Mouse (Mus musculus) forebrain, embryonic 11.5 days (tissue): Measurements from ENCODE around the gene Cox10. TPM values are rescaled to one million over a fixed set of nuclear protein-coding genes. Genes with fewer than 3 reads are reported as not detected.

Experiments
- ATAC-seq: fragments of 200-750 bp; cut with Nextera tagmentation; replicated peaks from 2 replicates; pipeline ENCODE4 v1.8.0; 2017; ENCODE audit warnings: moderate TSS enrichment; ENCODE audit not compliant: low FRiP score
- DNase-seq: peaks from one replicate; pipeline ENCODE4 v3.0.0-alpha.2; 2017; ENCODE audit warnings: low spot score
- H3K27ac ChIP-seq: fragments of 300-500 bp; sonication (generic); 2 replicates; pipeline ENCODE4 v1.5.1; 2014; ENCODE audit warnings: low read depth, low read length
- H3K27me3 ChIP-seq: fragments of 300-500 bp; sonication (generic); 2 replicates; pipeline ENCODE4 v1.6.1; 2014; ENCODE audit warnings: mild to moderate bottlenecking, low read length, mixed read lengths; ENCODE audit not compliant: control insufficient read depth, insufficient read depth
- H3K36me3 ChIP-seq: fragments of 300-500 bp; sonication (generic); 2 replicates; pipeline ENCODE4 v1.6.1; 2014; ENCODE audit warnings: mild to moderate bottlenecking, low read length, moderate library complexity, mixed read lengths; ENCODE audit not compliant: control insufficient read depth, insufficient read depth
- H3K4me1 ChIP-seq: fragments of 300-500 bp; sonication (generic); replicated peaks from 2 replicates; pipeline ENCODE4 v1.6.1; 2014; ENCODE audit warnings: low read length, mixed read lengths; ENCODE audit not compliant: control insufficient read depth, insufficient read depth
- H3K4me2 ChIP-seq: fragments of 300-500 bp; sonication (generic); 2 replicates; pipeline ENCODE4 v1.6.1; 2014; ENCODE audit warnings: low read depth, mild to moderate bottlenecking, low read length, moderate library complexity, mixed read lengths; ENCODE audit not compliant: severe bottlenecking
- H3K4me3 ChIP-seq: fragments of 300-500 bp; sonication (generic); 2 replicates; pipeline ENCODE4 v1.5.1; 2014; ENCODE audit warnings: low read depth, low read length
- H3K9ac ChIP-seq: fragments of 300-500 bp; sonication (generic); 2 replicates; pipeline ENCODE4 v1.6.1; 2014; ENCODE audit warnings: low read length
- H3K9me3 ChIP-seq: fragments of 300-500 bp; sonication (generic); 2 replicates; pipeline ENCODE4 v1.6.1; 2016; ENCODE audit warnings: low read length, mixed read lengths; ENCODE audit not compliant: control insufficient read depth
- WGBS: fragments of 180-500 bp; shearing (Covaris S2); extraction: QIAGEN DNeasy Blood & Tissue Kit; methylation state at CpG from one replicate; pipeline ENCODE4 v1.1.7; 2014; 5-methylcytosine and 5-hydroxymethylcytosine counted together
- polyA plus RNA-seq: library from polyadenylated mRNA; unstranded; fragments of >200 nt; fragmentation: Nextera tagmentation; extraction: Ambion mirVana; gene quantifications from 2 replicates; pipeline ENCODE4 v1.2.1, GENCODE M21; 2014

Gene Cox10
- polyA plus RNA-seq, 1 experiment from 2014 or later = 27.9 TPM

DNA sequence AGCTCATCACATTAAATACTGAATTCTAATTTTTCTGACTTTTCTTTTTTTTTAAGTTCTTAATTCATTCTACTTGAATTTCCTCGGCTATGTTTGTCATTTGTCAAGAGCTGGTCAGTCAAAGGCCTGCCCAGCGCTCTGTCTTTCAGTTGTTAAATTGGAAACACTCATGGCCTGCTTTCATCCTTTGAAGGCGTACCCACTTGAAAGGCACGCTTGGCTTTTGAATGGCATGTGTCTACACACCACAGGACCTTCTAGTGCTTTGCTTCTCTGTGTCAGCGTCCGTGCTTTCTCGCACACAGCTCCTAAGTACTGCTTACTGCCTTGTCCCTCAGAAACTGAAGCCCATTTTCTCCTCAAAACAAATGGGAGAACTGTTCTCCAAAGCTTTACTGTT, 38.0 kb downstream of the Cox10 start:
- no peak overlapping the region for H3K4me2 ChIP-seq
- no peak overlapping the region for H3K27ac ChIP-seq
- ATAC-seq (no peak), DNase-seq (no peak)
- no peak overlapping the region for H3K4me3 ChIP-seq
- H3K9me3 ChIP-seq = no peaks in the 10 kb centered on the region
- H3K36me3 ChIP-seq = no peaks in the 10 kb centered on the region
- no peak overlapping the region for H3K9ac ChIP-seq
- peaks cover 3% of the 10 kb centered on the region; the same call in 1 of the 2 replicates for H3K4me1 ChIP-seq
- WGBS = 43% methylated on average over 7 of the region's 7 CpGs
- H3K27me3 ChIP-seq = no peaks in the 10 kb centered on the region

DNA sequence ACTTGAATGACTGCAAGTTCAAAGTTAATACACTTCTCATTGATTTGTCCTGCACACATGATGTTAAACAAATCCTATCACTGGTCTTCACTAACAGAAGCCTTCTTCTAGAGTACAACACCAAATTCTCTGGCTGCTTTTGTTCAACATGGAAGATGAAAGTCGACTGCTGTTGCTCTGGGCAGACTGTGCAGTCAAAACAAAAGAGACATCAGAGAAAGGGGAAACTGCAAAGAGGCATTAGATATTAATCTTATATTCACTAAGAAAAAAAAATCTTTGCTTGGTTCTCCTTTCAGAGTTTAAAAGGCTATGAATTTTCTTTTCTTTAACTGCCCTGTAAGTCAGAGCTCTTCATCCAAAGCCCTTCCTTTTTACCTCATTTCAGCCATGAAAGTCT, 39.7 kb downstream of the Cox10 start:
- 50% methylated on average over 1 of the region's 1 CpGs for WGBS
- no peak overlapping the region for H3K27ac ChIP-seq
- no peak overlapping the region for H3K4me2 ChIP-seq
- DNase-seq = no peak
- no peaks in the 10 kb centered on the region for H3K9me3 ChIP-seq
- no peaks in the 10 kb centered on the region for H3K36me3 ChIP-seq
- no peak for ATAC-seq
- no peak overlapping the region for H3K4me3 ChIP-seq
- H3K4me1 ChIP-seq = peaks cover 3% of the 10 kb centered on the region; the same call in 1 of the 2 replicates
- H3K9ac ChIP-seq = no peak overlapping the region
- no peaks in the 10 kb centered on the region for H3K27me3 ChIP-seq

DNA sequence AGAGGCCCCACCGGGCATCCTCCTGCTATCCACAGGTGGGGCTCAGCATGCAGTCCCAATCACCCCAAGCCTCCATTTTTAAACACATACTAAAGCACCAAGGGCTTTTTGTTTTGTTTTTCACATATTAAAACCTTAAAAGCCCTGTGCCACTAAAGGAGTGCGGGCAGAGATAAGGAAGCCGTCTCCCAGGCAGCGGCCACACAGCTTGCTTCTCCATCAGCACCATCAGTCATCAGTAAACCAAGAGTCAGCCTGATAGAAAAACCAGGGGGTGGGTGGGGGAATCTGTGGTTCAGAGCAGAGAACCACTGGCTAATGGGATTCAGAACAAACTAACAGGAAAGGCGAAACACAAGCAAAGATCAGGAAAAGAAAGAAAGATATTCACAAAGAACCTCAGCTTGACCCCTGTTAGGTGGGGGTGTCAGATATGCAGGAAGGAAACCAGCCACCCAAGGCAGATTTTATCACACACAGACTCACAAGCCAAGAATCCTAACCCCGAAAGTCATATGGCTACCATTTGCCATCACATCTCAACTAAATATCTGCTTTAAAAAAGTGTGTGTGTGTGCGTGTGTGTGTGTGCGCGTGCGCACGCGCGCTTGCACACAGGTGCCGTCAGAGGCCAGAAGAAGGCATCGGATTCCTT, 41.7 kb downstream of the Cox10 start:
- no peak for DNase-seq
- Histone ChIP-seq H3K4me2 (no peak overlapping the region), H3K27ac (no peak overlapping the region), H3K9ac (no peak overlapping the region), H3K9me3 (no peaks in the 10 kb centered on the region), H3K4me1 (peaks cover 3% of the 10 kb centered on the region; the same call in 1 of the 2 replicates), H3K27me3 (no peaks in the 10 kb centered on the region), H3K36me3 (no peaks in the 10 kb centered on the region), H3K4me3 (no peak overlapping the region)
- ATAC-seq = no peak
- 71% methylated on average over 15 of the region's 15 CpGs for WGBS

DNA sequence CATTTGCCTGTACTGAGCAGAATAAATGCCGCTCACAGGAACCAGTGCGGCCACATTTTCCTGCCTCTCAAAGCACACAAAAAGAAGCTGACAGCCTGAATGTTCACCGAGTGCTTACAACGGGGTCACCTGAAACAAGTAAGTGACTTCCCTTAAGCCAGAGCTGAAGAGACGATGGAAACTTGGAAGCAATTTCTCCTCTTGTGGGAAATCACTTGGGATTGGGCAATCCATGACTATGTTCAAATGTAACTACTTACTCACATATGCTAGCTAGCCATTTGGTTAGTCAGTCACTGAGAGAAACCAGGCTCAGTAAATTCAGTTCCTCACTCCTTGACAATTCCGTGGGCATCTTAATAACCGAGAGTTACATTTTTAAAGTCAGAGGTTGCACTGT, 43.0 kb downstream of the Cox10 start:
- Histone ChIP-seq H3K27me3 (no peaks in the 10 kb centered on the region), H3K9ac (no peak overlapping the region), H3K27ac (no peak overlapping the region), H3K36me3 (no peaks in the 10 kb centered on the region), H3K4me2 (no peak overlapping the region), H3K4me1 (peaks cover 1% of the 10 kb centered on the region; the same call in 1 of the 2 replicates), H3K4me3 (no peak overlapping the region), H3K9me3 (no peaks in the 10 kb centered on the region)
- DNase-seq (no peak), ATAC-seq (no peak)
- WGBS = 87% methylated on average over 7 of the region's 7 CpGs

DNA sequence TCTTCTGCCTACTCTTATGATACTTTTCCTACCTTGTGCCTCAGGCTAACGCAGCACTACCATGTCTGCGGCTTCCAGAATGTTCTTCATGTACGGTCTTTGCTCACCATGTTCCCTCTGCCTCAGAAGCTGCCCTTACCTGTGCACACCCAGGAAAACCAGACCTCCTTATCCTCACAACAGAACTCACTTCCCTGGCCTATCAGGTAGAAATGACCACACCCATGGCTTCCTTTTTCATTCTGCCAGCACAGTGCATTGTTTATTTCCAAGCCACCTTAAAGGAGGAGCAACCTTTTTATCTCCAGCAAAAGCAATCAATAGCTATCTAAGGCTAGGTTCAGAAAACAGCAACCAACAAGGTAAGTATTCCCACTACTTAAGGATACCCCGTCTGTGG, 43.6 kb downstream of the Cox10 start:
- 92% methylated on average over 4 of the region's 4 CpGs for WGBS
- DNase-seq (no peak), ATAC-seq (no peak)
- no peak overlapping the region for H3K9ac ChIP-seq
- H3K4me3 ChIP-seq = no peak overlapping the region
- no peaks in the 10 kb centered on the region for H3K27me3 ChIP-seq
- no peaks in the 10 kb centered on the region for H3K36me3 ChIP-seq
- H3K9me3 ChIP-seq = no peaks in the 10 kb centered on the region
- no peak overlapping the region for H3K4me2 ChIP-seq
- H3K27ac ChIP-seq = no peak overlapping the region
- no peaks in the 10 kb centered on the region for H3K4me1 ChIP-seq

DNA sequence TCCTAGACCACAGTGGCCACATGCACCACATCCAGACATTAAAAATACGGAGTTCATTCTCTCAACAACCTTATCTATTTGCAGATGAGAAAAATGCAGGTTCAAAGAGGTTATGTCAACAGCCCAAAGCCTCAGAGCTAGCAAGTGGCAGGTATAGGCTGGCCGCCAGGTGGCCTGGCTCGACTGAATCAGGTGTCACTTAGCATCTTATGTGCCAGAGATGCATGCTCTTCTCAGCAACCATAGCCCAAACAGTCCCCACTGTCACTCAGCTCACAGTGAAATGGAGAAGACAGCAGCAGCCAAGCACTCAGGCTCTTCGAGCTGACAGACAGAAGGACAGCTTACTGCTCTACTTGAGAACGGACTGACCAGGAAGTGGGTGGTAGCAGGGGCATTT, 44.6 kb downstream of the Cox10 start:
- 87% methylated on average over 5 of the region's 5 CpGs for WGBS
- DNase-seq (no peak), ATAC-seq (no peak)
- Histone ChIP-seq H3K27me3 (no peaks in the 10 kb centered on the region), H3K27ac (no peak overlapping the region), H3K36me3 (no peaks in the 10 kb centered on the region), H3K9ac (no peak overlapping the region), H3K4me3 (no peak overlapping the region), H3K4me1 (no peaks in the 10 kb centered on the region), H3K9me3 (no peaks in the 10 kb centered on the region), H3K4me2 (no peak overlapping the region)

DNA sequence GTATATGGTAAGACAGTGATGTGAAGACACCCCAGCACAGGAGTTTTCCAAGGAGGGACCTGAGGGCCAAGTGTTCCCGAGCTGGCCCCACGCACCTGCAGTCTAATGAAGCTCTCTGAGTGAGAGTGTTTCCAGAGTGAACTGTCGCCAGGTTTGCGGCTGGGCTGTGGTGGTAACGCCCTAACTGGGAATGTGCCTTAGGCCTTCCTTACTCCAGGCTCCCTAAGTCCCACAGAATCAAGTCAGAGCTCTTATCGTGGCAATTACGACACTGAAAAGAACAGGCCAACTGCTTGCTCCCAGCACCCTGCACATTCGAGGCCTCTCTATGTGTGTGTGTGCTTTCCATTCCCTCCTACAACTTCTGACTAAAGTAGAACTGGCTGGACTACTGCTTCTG, 51.8 kb downstream of the Cox10 start:
- Histone ChIP-seq H3K9ac (no peak overlapping the region), H3K4me3 (no peak overlapping the region), H3K36me3 (no peaks in the 10 kb centered on the region), H3K4me2 (no peak overlapping the region), H3K4me1 (peaks cover 8% of the 10 kb centered on the region), H3K9me3 (no peaks in the 10 kb centered on the region), H3K27me3 (no peaks in the 10 kb centered on the region), H3K27ac (no peak overlapping the region)
- ATAC-seq = no peak
- WGBS = 80% methylated on average over 8 of the region's 8 CpGs
- DNase-seq = no peak

DNA sequence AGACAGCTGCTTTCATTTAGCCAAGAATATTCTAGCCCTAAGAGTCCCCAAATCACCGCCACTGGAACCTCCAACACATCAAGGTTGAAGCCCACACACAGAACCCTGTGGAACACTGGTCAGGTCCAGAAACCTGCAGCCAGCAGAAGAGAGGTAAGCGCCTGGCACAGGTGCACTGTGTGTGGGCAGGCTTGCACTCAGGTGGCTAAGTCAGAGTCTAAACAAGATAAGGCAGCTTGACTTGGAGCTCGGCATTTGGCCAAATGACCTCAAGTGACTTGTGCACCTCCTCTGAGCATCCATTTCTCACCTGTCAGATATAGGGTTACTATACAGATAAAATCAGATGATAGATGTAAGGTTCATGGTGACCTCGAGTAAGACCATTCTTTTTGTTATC, 53.4 kb downstream of the Cox10 start:
- no peak overlapping the region for H3K4me2 ChIP-seq
- H3K9me3 ChIP-seq = no peaks in the 10 kb centered on the region

DNA sequence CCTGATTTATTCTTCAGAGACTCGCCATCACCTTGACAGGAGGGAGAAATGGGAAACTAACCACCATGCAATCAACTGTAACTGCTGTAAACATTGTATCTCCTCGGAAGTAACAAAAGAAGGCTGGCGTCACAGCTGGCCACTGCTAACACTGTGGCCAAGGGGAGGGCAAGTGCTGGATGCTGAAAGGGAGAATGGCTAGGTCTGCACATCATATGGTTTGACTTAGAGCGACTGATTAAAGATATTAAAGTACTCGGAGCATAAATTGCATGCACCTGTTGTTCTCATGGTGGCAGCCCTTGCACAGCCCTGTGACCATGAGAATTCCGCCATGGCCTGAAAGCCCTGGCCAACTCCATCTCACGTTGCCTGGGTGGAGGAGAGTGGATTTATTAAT, 54.7 kb downstream of the Cox10 start:
- no peaks in the 10 kb centered on the region for H3K9me3 ChIP-seq
- H3K27me3 ChIP-seq = no peaks in the 10 kb centered on the region
- H3K27ac ChIP-seq = no peak overlapping the region
- ATAC-seq = no peak
- WGBS = 74% methylated on average over 7 of the region's 7 CpGs
- H3K4me2 ChIP-seq = no peak overlapping the region
- H3K9ac ChIP-seq = no peak overlapping the region
- no peak overlapping the region for H3K4me3 ChIP-seq
- no peaks in the 10 kb centered on the region for H3K36me3 ChIP-seq
- peaks cover 8% of the 10 kb centered on the region for H3K4me1 ChIP-seq
- DNase-seq = no peak

More for the DNA sequence above, 53.4 kb downstream of the Cox10 start:
- WGBS = 85% methylated on average over 4 of the region's 4 CpGs
- Histone ChIP-seq H3K36me3 (no peaks in the 10 kb centered on the region), H3K27ac (no peak overlapping the region), H3K9ac (no peak overlapping the region), H3K4me3 (no peak overlapping the region), H3K4me1 (peaks cover 8% of the 10 kb centered on the region), H3K27me3 (no peaks in the 10 kb centered on the region)
- ATAC-seq (no peak), DNase-seq (no peak)
